9 mouse cellular contexts compared by ENCODE assay signal in genomic region chr16:5195080-5195479, GRCm38 (mm10). TPM values are rescaled to one million over a fixed set of nuclear protein-coding genes. Genes with fewer than 3 reads are reported as not detected.
DNase-seq lines count a peak whose midpoint lies in the region; ATAC-seq and TF ChIP-seq lines count a peak whose summit lies in the region.
"Had no signal": no experiment of that assay in that cellular context is flagged by ENCODE, and none has a peak within 500 bp of the region (broad histone marks: within the 10 kb centered on the region; RNA-seq: fewer than 3 reads in every experiment).

No protein-coding gene starts in this region.

- H3K27me3 ChIP-seq in heart, adult 2 months (ENCODE audit: control insufficient read depth, insufficient read depth, low read length): no peaks in the 10 kb centered on the region
- no peaks in the 10 kb centered on the region for H3K27me3 ChIP-seq in heart, embryonic 11.5 days (ENCODE audit: control insufficient read depth, insufficient read depth, low read length)
- H3K27me3 ChIP-seq in embryonic facial prominence, embryonic 14.5 days (replicated peaks; ENCODE audit: control insufficient read depth, insufficient read depth, low read length): no peaks in the 10 kb centered on the region
- H3K27me3 ChIP-seq in stomach, postnatal 0 days (ENCODE audit: control insufficient read depth, insufficient read depth, low read length): no peaks in the 10 kb centered on the region
- H3K27me3 ChIP-seq: embryonic facial prominence, embryonic 13.5 days had no signal

- H3K36me3 ChIP-seq in heart, adult 2 months (ENCODE audit: control insufficient read depth, insufficient read depth, low read length): no peaks in the 10 kb centered on the region
- 0 out of 2 replicates have a peak, but pooled peaks cover 2% of the 10 kb centered on the region for H3K36me3 ChIP-seq in heart, embryonic 11.5 days (ENCODE audit: control insufficient read depth, insufficient read depth, low read length)
- no peaks in the 10 kb centered on the region for H3K36me3 ChIP-seq in embryonic facial prominence, embryonic 14.5 days (ENCODE audit: control insufficient read depth, insufficient read depth, low read length)
- H3K36me3 ChIP-seq in stomach, postnatal 0 days (ENCODE audit: control insufficient read depth, insufficient read depth, low read length): peaks cover 1% of the 10 kb centered on the region; the same call in 1 of the 2 replicates

- H3K4me2 ChIP-seq in heart, embryonic 11.5 days: no peak overlapping the region
- no peak overlapping the region for H3K4me2 ChIP-seq in embryonic facial prominence, embryonic 14.5 days (ENCODE audit: low read depth, low read length)
- H3K4me2 ChIP-seq in stomach, postnatal 0 days (replicated peaks; ENCODE audit: low read depth): no peak overlapping the region
- H3K4me2 ChIP-seq: embryonic facial prominence, embryonic 13.5 days had no signal

- no peaks in the 10 kb centered on the region for H3K79me2 ChIP-seq in heart, adult 2 months (replicated peaks; ENCODE audit: control insufficient read depth, insufficient read depth, low read length)

- TF ChIP-seq POLR2A in heart, adult 2 months (IDR thresholded peaks at IDR 0.05; ENCODE audit: insufficient read depth, low read depth, low read length): no peak

- ATAC-seq in heart, embryonic 11.5 days (replicated peaks; ENCODE audit: insufficient number of reproducible peaks, low FRiP score, low TSS enrichment): no peak
- no peak for ATAC-seq in embryonic facial prominence, embryonic 14.5 days (ENCODE audit: low read depth)
- no peak for ATAC-seq in stomach, postnatal 0 days (ENCODE audit: low FRiP score, low TSS enrichment)

- no peaks in the 10 kb centered on the region; the same call in 1 of the 2 replicates for H3K4me1 ChIP-seq in heart, adult 2 months (ENCODE audit: control insufficient read depth, insufficient read depth, low read length)
- no peaks in the 10 kb centered on the region for H3K4me1 ChIP-seq in heart, embryonic 11.5 days (ENCODE audit: control insufficient read depth, insufficient read depth, low read length)
- no peaks in the 10 kb centered on the region for H3K4me1 ChIP-seq in embryonic facial prominence, embryonic 14.5 days (ENCODE audit: control insufficient read depth, insufficient read depth, low read length)
- no peaks in the 10 kb centered on the region for H3K4me1 ChIP-seq in stomach, postnatal 0 days (replicated peaks; ENCODE audit: control insufficient read depth, insufficient read depth)
- H3K4me1 ChIP-seq: embryonic facial prominence, embryonic 13.5 days had no signal

- DNase-seq in heart, adult 2 months: peak; percentile 36 to 46
- DNase-seq in CD4-positive helper T cell, adult 2 months (ENCODE audit: low read depth, low spot score): peak; percentile 34
- DNase-seq in adrenal gland, postnatal 10 days: peak; percentile 85
- DNase-seq in embryonic facial prominence, embryonic 14.5 days (ENCODE audit: low spot score): peak; percentile 45
- peak; percentile 73 for DNase-seq in kidney, postnatal 14 days
- peak; percentile 74 for DNase-seq in lung, postnatal 14 days
- peak; percentile 57 for DNase-seq in stomach, postnatal 0 days (ENCODE audit: low spot score)

- H3K9ac ChIP-seq in heart, adult 2 months (ENCODE audit: low read depth, low read length): no peak overlapping the region
- no peak overlapping the region for H3K9ac ChIP-seq in heart, embryonic 11.5 days (ENCODE audit: low read depth, low read length)
- no peak overlapping the region for H3K9ac ChIP-seq in embryonic facial prominence, embryonic 14.5 days (ENCODE audit: low read depth, low read length)
- H3K9ac ChIP-seq in stomach, postnatal 0 days (ENCODE audit: low read length): no peak overlapping the region
- H3K9ac ChIP-seq: embryonic facial prominence, embryonic 13.5 days had no signal

- TF ChIP-seq EP300 in heart, adult 2 months (IDR thresholded peaks at IDR 0.05; ENCODE audit: insufficient read depth, low read depth, low read length): no peak
- TF ChIP-seq EP300 in stomach, postnatal 0 days (optimal IDR thresholded peaks at IDR 0.05): no peak

- H3K4me3 ChIP-seq in heart, adult 2 months: no peak overlapping the region
- H3K4me3 ChIP-seq in heart, embryonic 11.5 days (ENCODE audit: low read depth, low read length): no peak overlapping the region
- H3K4me3 ChIP-seq in embryonic facial prominence, embryonic 14.5 days (ENCODE audit: low read depth, low read length): no peak overlapping the region
- H3K4me3 ChIP-seq in stomach, postnatal 0 days (ENCODE audit: low read depth, low read length): no peak overlapping the region
- H3K4me3 ChIP-seq: embryonic facial prominence, embryonic 13.5 days had no signal

- peak; percentile 85 for TF ChIP-seq CTCF in heart, adult 2 months (IDR thresholded peaks at IDR 0.05)
- peak; percentile 79 for TF ChIP-seq CTCF in stomach, postnatal 0 days (IDR thresholded peaks at IDR 0.05; ENCODE audit: low read depth)

- H3K9me3 ChIP-seq in heart, embryonic 11.5 days (replicated peaks; ENCODE audit: control insufficient read depth, low read length): no peaks in the 10 kb centered on the region
- no peaks in the 10 kb centered on the region for H3K9me3 ChIP-seq in embryonic facial prominence, embryonic 14.5 days (ENCODE audit: control insufficient read depth, low read length)
- no peaks in the 10 kb centered on the region for H3K9me3 ChIP-seq in stomach, postnatal 0 days (ENCODE audit: control insufficient read depth, low read length)
- H3K9me3 ChIP-seq: embryonic facial prominence, embryonic 13.5 days had no signal

- intact Hi-C loops in heart, adult 2 months (cut with DNase I): loop anchor here (2.0 kb wide), 1 partner anchor 48 kb away; the partner anchor contains the start of gene Sec14l5

- no peak overlapping the region; the same call in 1 of the 2 replicates for H3K27ac ChIP-seq in heart, adult 2 months
- H3K27ac ChIP-seq in heart, embryonic 11.5 days (ENCODE audit: low read depth, low read length): no peak overlapping the region
- no peak overlapping the region for H3K27ac ChIP-seq in embryonic facial prominence, embryonic 14.5 days (replicated peaks; ENCODE audit: low read depth, low read length)
- H3K27ac ChIP-seq in stomach, postnatal 0 days (replicated peaks): no peak overlapping the region
- H3K27ac ChIP-seq: embryonic facial prominence, embryonic 13.5 days had no signal

- 19% methylated on average over 6 of the region's 6 CpGs for WGBS in heart, adult 2 months
- WGBS in heart, embryonic 11.5 days (ENCODE audit: insufficient replicate concordance): 26% methylated on average over 6 of the region's 6 CpGs
- WGBS in embryonic facial prominence, embryonic 14.5 days: 37% methylated on average over 6 of the region's 6 CpGs
- WGBS in stomach, postnatal 0 days: 28% methylated on average over 6 of the region's 6 CpGs

RNA-seq across cellular contexts. Expression of gene Nagpa, which starts 8.7 kb away (rescaled TPM):
- 10 to 100 TPM; 11.3 to 15.7 TPM for total RNA-seq in heart, adult 2 months (2021)
- polyA plus RNA-seq in heart, adult 2 months (2012; rRNA removed): 22.7 and 24.2 TPM in 2 replicates
- polyA plus RNA-seq in heart, embryonic 11.5 days (2014; fragmentation: Nextera tagmentation; extraction: Ambion mirVana): 11.3 and 13.0 TPM in 2 replicates
- 10 to 100 TPM; 19.3 to 20.2 TPM for total RNA-seq in adrenal gland, postnatal 10 days (2021)
- polyA plus RNA-seq in embryonic facial prominence, embryonic 14.5 days (2014; fragmentation: Nextera tagmentation; extraction: Ambion mirVana): 14.5 and 18.3 TPM in 2 replicates
- polyA plus RNA-seq in stomach, postnatal 0 days (2015; fragmentation: Nextera tagmentation; extraction: Ambion mirVana): 11.2 and 13.0 TPM in 2 replicates

RNA-seq across cellular contexts. Expression of gene AU021092, which starts 27.0 kb away (rescaled TPM):
- total RNA-seq in heart, adult 2 months (2021): 10 to 100 TPM; 17.4 to 19.9 TPM
- polyA plus RNA-seq in heart, adult 2 months (2012; rRNA removed): 12.1 and 12.5 TPM in 2 replicates
- 0.83 and 1.4 TPM in 2 replicates for polyA plus RNA-seq in heart, embryonic 11.5 days (2014; fragmentation: Nextera tagmentation; extraction: Ambion mirVana)
- total RNA-seq in adrenal gland, postnatal 10 days (2021): 10 to 100 TPM; 13.5 to 14.8 TPM
- polyA plus RNA-seq in embryonic facial prominence, embryonic 14.5 days (2014; fragmentation: Nextera tagmentation; extraction: Ambion mirVana): 4.8 and 7.6 TPM in 2 replicates
- 11.8 and 13.1 TPM in 2 replicates for polyA plus RNA-seq in stomach, postnatal 0 days (2015; fragmentation: Nextera tagmentation; extraction: Ambion mirVana)

RNA-seq across cellular contexts. Expression of gene Alg1, which starts 38.3 kb away (rescaled TPM):
- total RNA-seq in heart, adult 2 months (2021): 10 to 100 TPM; 12.0 to 12.5 TPM
- polyA plus RNA-seq in heart, adult 2 months (2012; rRNA removed): 34.0 and 37.1 TPM in 2 replicates
- polyA plus RNA-seq in heart, embryonic 11.5 days (2014; fragmentation: Nextera tagmentation; extraction: Ambion mirVana): 21.4 and 24.3 TPM in 2 replicates
- 10 to 100 TPM; 28.1 to 28.7 TPM for total RNA-seq in adrenal gland, postnatal 10 days (2021)
- 36.8 and 38.2 TPM in 2 replicates for polyA plus RNA-seq in embryonic facial prominence, embryonic 14.5 days (2014; fragmentation: Nextera tagmentation; extraction: Ambion mirVana)
- polyA plus RNA-seq in stomach, postnatal 0 days (2015; fragmentation: Nextera tagmentation; extraction: Ambion mirVana): 23.0 and 23.4 TPM in 2 replicates

RNA-seq across cellular contexts. Expression of gene Sec14l5, which starts 48.2 kb away (rescaled TPM):
- under 1 TPM; 0.73 to 0.78 TPM for total RNA-seq in heart, adult 2 months (2021)
- 2.1 and 4.3 TPM in 2 replicates for polyA plus RNA-seq in heart, adult 2 months (2012; rRNA removed)
- 0.11 TPM in 1 of 2 replicates, not detected in the other for polyA plus RNA-seq in heart, embryonic 11.5 days (2014; fragmentation: Nextera tagmentation; extraction: Ambion mirVana)
- under 1 TPM; 0.39 to 0.76 TPM for total RNA-seq in adrenal gland, postnatal 10 days (2021)
- polyA plus RNA-seq in embryonic facial prominence, embryonic 14.5 days (2014; fragmentation: Nextera tagmentation; extraction: Ambion mirVana): 0.22 and 0.36 TPM in 2 replicates
- 0.04 TPM in 2 replicates for polyA plus RNA-seq in stomach, postnatal 0 days (2015; fragmentation: Nextera tagmentation; extraction: Ambion mirVana)

Comparison
In these comparisons a context has a peak if more than half of its experiments do, and no peak if none do; other contexts are left out.
1. DNase-seq: peak in every context shown above with its lines; median percentile 85 in adrenal gland, postnatal 10 days; 74 in lung, postnatal 14 days; 73 in kidney, postnatal 14 days; 57 in stomach, postnatal 0 days; 45 in embryonic facial prominence, embryonic 14.5 days; 41 in heart, adult 2 months; 34 in CD4-positive helper T cell, adult 2 months.